Mouse (Mus musculus) c-Kit-negative CD71-positive TER-119-positive erythroid progenitor cells, embryonic 14.5 days (primary cell): ENCODE data around the gene Slco4a1.

ENCODE experiments used
- DNase-seq: peaks from one replicate; pipeline ENCODE4 v3.0.0-alpha.2; 2013; ENCODE audit warnings: low read depth, low spot score

Slco4a1 gene

GRCm38 (mm10) chr2:180455723-180456698, at the start of gene Slco4a1:
Slco4a1 (plus strand) TSS chr2:180456245.
- DNase-seq: no peak

- DNase-seq: no peak
These were observed 47.6 kb upstream of the Slco4a1 start for GRCm38 (mm10) chr2:180408410-180408809.

GRCm38 (mm10) chr2:180410432-180410831, 45.6 kb upstream of the Slco4a1 start:
- no peak for DNase-seq

- DNase-seq: no peak
These were observed 45.0 kb upstream of the Slco4a1 start for GRCm38 (mm10) chr2:180411013-180411412.

- no peak for DNase-seq
These were observed 40.4 kb upstream of the Slco4a1 start for GRCm38 (mm10) chr2:180415627-180416026.

- DNase-seq: no peak
These were observed 38.3 kb upstream of the Slco4a1 start for GRCm38 (mm10) chr2:180417731-180418130.

- no peak for DNase-seq
These were observed 35.4 kb upstream of the Slco4a1 start for GRCm38 (mm10) chr2:180420641-180421040.

GRCm38 (mm10) chr2:180425115-180425514, 30.9 kb upstream of the Slco4a1 start:
- no peak for DNase-seq

GRCm38 (mm10) chr2:180427073-180427472, 29.0 kb upstream of the Slco4a1 start:
- DNase-seq: no peak

- peak; percentile 11 for DNase-seq
These were observed 27.7 kb upstream of the Slco4a1 start for GRCm38 (mm10) chr2:180428331-180428730.

- no peak for DNase-seq
These were observed 25.4 kb upstream of the Slco4a1 start for GRCm38 (mm10) chr2:180430648-180431047.

- peak; percentile 17 for DNase-seq
These were observed 23.9 kb upstream of the Slco4a1 start for GRCm38 (mm10) chr2:180432042-180432668.

GRCm38 (mm10) chr2:180432751-180433150, 23.3 kb upstream of the Slco4a1 start:
- DNase-seq: no peak

- DNase-seq: no peak
These were observed 22.7 kb upstream of the Slco4a1 start for GRCm38 (mm10) chr2:180433350-180433749.

GRCm38 (mm10) chr2:180435341-180435926, 20.6 kb upstream of the Slco4a1 start:
- no peak for DNase-seq

- DNase-seq: no peak
These were observed 18.7 kb upstream of the Slco4a1 start for GRCm38 (mm10) chr2:180437149-180437864.

- DNase-seq: no peak
These were observed 16.3 kb upstream of the Slco4a1 start for GRCm38 (mm10) chr2:180439791-180440190.

- DNase-seq: no peak
These were observed 15.3 kb upstream of the Slco4a1 start for GRCm38 (mm10) chr2:180440596-180441332.

GRCm38 (mm10) chr2:180442061-180442460, 14.0 kb upstream of the Slco4a1 start:
- no peak for DNase-seq

GRCm38 (mm10) chr2:180443861-180444260, 12.2 kb upstream of the Slco4a1 start:
- DNase-seq: no peak
